Mouse (Mus musculus): ENCODE measurements around the gene Rpf1. TPM values are rescaled to one million over a fixed set of nuclear protein-coding genes. Genes with fewer than 3 reads are reported as not detected.

Gene Rpf1
- 75.1 and 80.8 TPM in 2 replicates for polyA plus RNA-seq (2015; fragmentation: Nextera tagmentation; extraction: Ambion mirVana)

- DNase-seq (ENCODE audit: low spot score): peak; percentile 94
These were observed at the start of gene Rpf1 for GRCm38 (mm10) chr3:146520798-146521651. Rpf1 (minus strand) TSS chr3:146521429.

- no peak for DNase-seq (ENCODE audit: low spot score)
These were observed 49.7 kb upstream of the Rpf1 start for GRCm38 (mm10) chr3:146570939-146571338.

- DNase-seq (ENCODE audit: low spot score): no peak
These were observed 49.0 kb upstream of the Rpf1 start, which contains the start of gene Uox for GRCm38 (mm10) chr3:146570148-146570782. Uox (plus strand) TSS chr3:146570426.

GRCm38 (mm10) chr3:146569594-146569993 lies 48.4 kb upstream of the Rpf1 start:
- no peak for DNase-seq (ENCODE audit: low spot score)

GRCm38 (mm10) chr3:146567884-146568530 lies 46.8 kb upstream of the Rpf1 start:
- no peak for DNase-seq (ENCODE audit: low spot score)

GRCm38 (mm10) chr3:146567366-146567765 lies 46.1 kb upstream of the Rpf1 start:
- no peak for DNase-seq (ENCODE audit: low spot score)

- DNase-seq (ENCODE audit: low spot score): no peak
These were observed 43.8 kb upstream of the Rpf1 start for GRCm38 (mm10) chr3:146565065-146565411.

GRCm38 (mm10) chr3:146564268-146565064 lies 43.2 kb upstream of the Rpf1 start:
- peak; percentile 68 for DNase-seq (ENCODE audit: low spot score)

- DNase-seq (ENCODE audit: low spot score): no peak
These were observed 41.7 kb upstream of the Rpf1 start for GRCm38 (mm10) chr3:146562936-146563335.

- DNase-seq (ENCODE audit: low spot score): no peak
These were observed 36.3 kb upstream of the Rpf1 start for GRCm38 (mm10) chr3:146557507-146557906.

- DNase-seq (ENCODE audit: low spot score): no peak
These were observed 35.3 kb upstream of the Rpf1 start for GRCm38 (mm10) chr3:146556567-146556966.

GRCm38 (mm10) chr3:146554816-146555215 lies 33.6 kb upstream of the Rpf1 start:
- no peak for DNase-seq (ENCODE audit: low spot score)

GRCm38 (mm10) chr3:146543632-146544031 lies 22.4 kb upstream of the Rpf1 start:
- DNase-seq (ENCODE audit: low spot score): no peak

- no peak for DNase-seq (ENCODE audit: low spot score)
These were observed 19.5 kb upstream of the Rpf1 start for GRCm38 (mm10) chr3:146540521-146541273.

- DNase-seq (ENCODE audit: low spot score): no peak
These were observed 13.8 kb upstream of the Rpf1 start for GRCm38 (mm10) chr3:146534986-146535385.

- DNase-seq (ENCODE audit: low spot score): no peak
These were observed 7.1 kb upstream of the Rpf1 start for GRCm38 (mm10) chr3:146528335-146528734.

- no peak for DNase-seq (ENCODE audit: low spot score)
These were observed 407 bp upstream of the Rpf1 start for GRCm38 (mm10) chr3:146521652-146522020.

GRCm38 (mm10) chr3:146520226-146520797 lies 917 bp downstream of the Rpf1 start:
- DNase-seq (ENCODE audit: low spot score): no peak

- no peak for DNase-seq (ENCODE audit: low spot score)
These were observed 14.5 kb downstream of the Rpf1 start for GRCm38 (mm10) chr3:146506711-146507110.

- no peak for DNase-seq (ENCODE audit: low spot score)
These were observed 19.6 kb downstream of the Rpf1 start for GRCm38 (mm10) chr3:146501601-146502123.

Data from thymus, postnatal 0 days (tissue).